Mouse (Mus musculus) erythroblast, embryonic 14.5 days (primary cell): ENCODE measurements around the gene Tmem183a.

Source experiments
- GATA1 ChIP-seq: IDR thresholded peaks from 2 replicates; pipeline ENCODE4 v1.6.1; 2012; ENCODE audit warnings: low read length, inconsistent platforms, mixed read lengths
- TAL1 ChIP-seq: IDR thresholded peaks from 3 replicates; pipeline ENCODE4 v1.6.1; 2012; ENCODE audit warnings: low read length, inconsistent platforms, mixed read lengths

GRCm38 (mm10) chr1:134342781-134343310, 18.9 kb downstream of the Tmem183a start:
- TF ChIP-seq GATA1 (no peak), TAL1 (no peak)
